Mouse (Mus musculus): ENCODE results near the gene Zc2hc1b. TPM values are rescaled to one million over a fixed set of nuclear protein-coding genes. Genes with fewer than 3 reads are reported as not detected.

The Zc2hc1b gene
- total RNA-seq, 2 experiments from 2014 or later = not detected

DNA sequence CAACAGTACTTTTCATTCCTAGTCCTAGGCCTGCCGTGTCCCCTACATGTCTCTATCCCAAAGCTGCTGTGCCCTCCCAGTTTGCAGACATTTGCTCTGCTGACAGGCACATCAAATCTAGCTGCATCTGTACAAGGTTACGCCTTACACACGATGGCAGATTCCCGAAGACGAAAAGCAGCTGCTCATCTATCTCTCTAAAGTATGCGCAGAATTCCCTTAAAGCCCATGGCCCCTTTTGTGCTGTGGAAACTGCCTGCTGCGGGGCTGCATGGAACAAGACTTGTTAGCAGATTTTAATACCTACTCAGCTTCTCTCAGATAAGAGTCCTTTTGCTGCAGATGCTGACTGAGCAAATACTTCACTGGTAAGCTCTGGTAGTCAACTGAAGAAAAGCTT, 2.4 kb upstream of the Zc2hc1b start:
- intact Hi-C loops (cut with DNase I) = no loop called here
- DNase-seq = no peak

DNA sequence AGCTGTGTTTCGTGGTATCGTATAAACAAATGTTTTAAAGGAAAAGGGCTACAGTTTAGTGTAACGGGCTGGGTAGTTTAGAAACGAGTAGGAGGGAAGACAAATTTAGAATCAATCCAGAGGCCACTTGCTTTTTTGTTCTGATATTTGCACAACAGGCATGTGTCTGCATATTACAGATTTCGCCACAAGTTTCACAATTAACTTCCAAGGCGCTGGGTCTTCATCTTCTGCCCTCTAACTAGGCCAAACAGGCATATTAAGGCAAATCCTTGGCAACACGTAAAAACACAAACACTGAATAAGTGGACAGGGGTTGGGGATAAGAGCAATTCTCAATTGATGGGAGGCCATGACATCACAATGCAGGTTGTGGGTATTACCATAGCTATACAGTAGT, 2.0 kb downstream of the Zc2hc1b start:
- no peak for DNase-seq
- intact Hi-C loops (cut with DNase I) = no loop called here

DNA sequence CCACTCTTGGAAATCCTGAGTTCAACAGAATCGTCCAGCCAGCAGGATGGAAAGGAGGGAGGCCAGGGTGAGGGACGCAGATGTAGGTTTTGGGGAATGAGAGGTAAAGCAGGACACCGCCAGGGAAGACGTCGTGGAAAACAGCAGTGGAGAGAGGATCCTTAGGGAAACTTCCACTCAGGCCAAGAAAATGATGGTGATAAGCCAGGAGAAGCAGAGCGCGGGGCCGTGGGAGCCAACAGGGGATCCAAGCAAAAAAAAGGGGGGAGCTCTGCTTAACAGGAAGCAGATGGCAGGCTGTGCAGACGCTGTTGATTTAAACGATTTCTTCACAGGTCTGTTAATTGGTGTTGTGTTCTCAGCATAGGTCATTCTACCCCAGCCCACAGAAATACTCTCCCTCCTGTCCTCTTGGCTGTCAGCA, 5.0 kb downstream of the Zc2hc1b start:
- no peak for DNase-seq
- intact Hi-C loops (cut with DNase I) = no loop called here

- intact Hi-C loops (cut with DNase I) = no loop called here
- DNase-seq = no peak
These were observed 6.4 kb downstream of the Zc2hc1b start for GRCm38 (mm10) chr10:13171461-13171860.

DNA sequence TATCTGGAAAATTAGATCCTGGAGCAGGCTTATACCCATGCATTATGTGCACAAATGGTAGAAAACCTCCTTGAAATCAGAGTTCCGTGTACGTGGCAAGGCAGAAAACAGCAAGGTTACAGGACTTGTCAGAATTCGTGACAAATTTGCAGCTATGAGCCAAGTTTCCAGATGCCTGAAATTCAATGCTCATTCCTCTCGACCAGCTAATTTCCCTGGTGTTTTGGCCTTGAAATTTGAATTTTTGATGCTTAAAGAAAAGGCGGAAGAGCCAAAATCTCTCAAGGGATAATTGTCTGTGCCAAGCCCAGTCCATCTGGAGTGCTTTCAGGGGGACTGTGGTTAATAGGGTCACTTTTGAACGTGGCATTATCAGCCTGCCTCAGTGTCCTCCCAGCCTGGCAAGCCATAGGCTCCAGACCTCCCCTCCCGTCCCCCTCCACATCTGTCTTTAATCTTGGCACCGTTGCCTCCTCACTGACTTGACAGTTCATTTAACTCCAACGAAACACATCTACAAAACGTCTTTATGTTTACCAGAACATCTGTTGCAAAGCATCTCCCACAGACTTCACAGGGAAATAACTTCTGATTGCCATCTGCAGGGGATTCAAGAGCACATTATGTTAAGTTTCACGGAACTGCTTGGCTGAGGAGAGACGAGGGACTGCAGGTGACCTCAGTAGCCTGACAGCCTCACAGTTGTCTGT, 6.9 kb downstream of the Zc2hc1b start:
- DNase-seq = no peak
- intact Hi-C loops (cut with DNase I) = no loop called here

GRCm38 (mm10) chr10:13168461-13168860, 9.4 kb downstream of the Zc2hc1b start:
- no peak for DNase-seq
- intact Hi-C loops (cut with DNase I) = no loop called here

DNA sequence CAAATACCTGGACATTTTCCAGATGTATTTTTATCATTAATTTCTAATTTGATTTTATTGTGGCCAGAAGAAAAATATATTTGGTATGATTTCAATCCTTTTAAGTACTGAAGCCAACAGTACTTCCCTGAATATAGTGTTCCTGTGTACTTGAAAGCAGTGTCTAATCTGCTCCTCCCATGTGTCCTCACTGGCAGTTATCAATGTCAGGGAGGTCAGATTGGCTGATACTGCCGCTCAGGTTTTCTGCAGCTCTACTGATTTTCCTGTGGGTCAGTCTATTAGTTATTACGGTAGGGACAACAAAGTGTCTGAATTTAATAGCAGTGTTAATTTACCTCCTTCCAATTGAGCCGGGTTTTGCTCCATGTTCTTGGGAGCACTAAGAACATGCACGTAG, 15.8 kb downstream of the Zc2hc1b start:
- intact Hi-C loops (cut with DNase I) = no loop called here
- no peak for DNase-seq

GRCm38 (mm10) chr10:13160913-13161312, 16.9 kb downstream of the Zc2hc1b start:
- no peak for DNase-seq
- intact Hi-C loops (cut with DNase I) = no loop called here

DNA sequence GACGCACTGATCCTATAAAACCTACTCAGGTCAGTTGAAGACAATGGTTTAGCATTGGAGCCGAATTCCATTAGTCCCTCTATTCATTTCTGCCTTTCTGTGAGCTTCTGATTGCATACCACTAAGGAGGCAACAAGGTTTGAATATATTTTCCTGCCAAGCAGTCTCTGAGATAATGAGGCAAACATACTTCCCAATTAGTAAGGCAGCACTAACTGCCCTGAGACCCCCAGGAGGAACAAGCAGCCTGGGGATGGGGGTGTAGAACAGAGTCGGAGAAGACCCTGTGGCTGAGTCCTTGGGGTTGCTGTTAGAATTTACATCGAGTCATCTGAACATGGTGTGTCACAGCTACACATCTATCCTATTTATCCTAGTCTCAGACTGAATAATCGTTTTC, 22.4 kb downstream of the Zc2hc1b start:
- DNase-seq = no peak
- intact Hi-C loops (cut with DNase I) = no loop called here

GRCm38 (mm10) chr10:13152811-13153364, 24.9 kb downstream of the Zc2hc1b start:
- DNase-seq = no peak
- intact Hi-C loops (cut with DNase I) = no loop called here

DNA sequence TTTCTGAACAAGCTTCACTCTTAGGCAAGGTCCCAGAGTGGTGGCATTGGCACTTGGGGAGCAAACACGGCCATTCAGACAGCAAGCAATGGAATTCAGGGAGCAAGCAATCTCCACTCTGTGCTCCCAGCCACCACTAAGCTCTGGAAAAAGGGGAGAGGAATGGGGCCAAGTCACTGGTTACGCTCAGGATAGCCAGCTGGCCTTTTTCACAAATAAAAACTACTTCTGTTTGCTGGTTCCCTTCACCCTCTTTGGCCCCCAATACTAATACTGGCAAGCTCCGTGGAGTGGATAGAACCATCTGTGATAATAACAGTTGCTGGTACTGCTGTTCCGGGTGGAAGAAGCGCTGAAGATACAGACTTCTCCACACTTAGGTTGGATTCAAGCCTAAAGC, 26.5 kb downstream of the Zc2hc1b start:
- DNase-seq = peak in 1 of 2 experiments; percentile 11
- intact Hi-C loops (cut with DNase I) = no loop called here

- intact Hi-C loops (cut with DNase I) = no loop called here
- DNase-seq = no peak
These were observed 27.4 kb downstream of the Zc2hc1b start for GRCm38 (mm10) chr10:13150435-13150834.

DNA sequence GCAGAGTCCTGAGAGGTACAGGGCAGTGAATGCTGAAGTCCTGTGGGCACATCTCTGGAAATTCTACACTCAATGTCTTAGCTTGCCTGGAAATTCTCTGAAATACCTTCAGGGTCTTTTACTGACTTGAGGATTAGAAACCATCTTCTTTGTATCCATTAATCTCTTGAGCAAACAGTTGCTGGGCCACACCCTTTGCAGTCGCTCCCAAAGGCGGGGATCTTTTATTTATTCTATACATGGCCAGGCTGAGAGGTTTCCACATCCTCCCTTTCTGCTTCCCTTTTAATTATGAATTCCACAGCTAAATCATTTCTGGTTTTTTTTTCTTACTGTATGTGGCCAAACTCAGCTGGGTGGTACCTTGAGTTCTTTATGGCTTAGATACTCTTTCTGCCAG, 37.4 kb downstream of the Zc2hc1b start:
- no peak for DNase-seq
- intact Hi-C loops (cut with DNase I) = no loop called here

GRCm38 (mm10) chr10:13137906-13138305, 39.9 kb downstream of the Zc2hc1b start:
- intact Hi-C loops (cut with DNase I) = no loop called here
- no peak for DNase-seq

GRCm38 (mm10) chr10:13135751-13136150, 42.1 kb downstream of the Zc2hc1b start:
- DNase-seq = no peak
- intact Hi-C loops (cut with DNase I) = no loop called here

- intact Hi-C loops (cut with DNase I) = no loop called here
- DNase-seq = no peak
These were observed 42.5 kb downstream of the Zc2hc1b start for GRCm38 (mm10) chr10:13135276-13135675.

- DNase-seq = no peak
- intact Hi-C loops (cut with DNase I) = no loop called here
These were observed 44.0 kb downstream of the Zc2hc1b start for GRCm38 (mm10) chr10:13133850-13134249.

GRCm38 (mm10) chr10:13127946-13128345, 49.9 kb downstream of the Zc2hc1b start:
- DNase-seq = no peak
- intact Hi-C loops (cut with DNase I) = no loop called here

DNA sequence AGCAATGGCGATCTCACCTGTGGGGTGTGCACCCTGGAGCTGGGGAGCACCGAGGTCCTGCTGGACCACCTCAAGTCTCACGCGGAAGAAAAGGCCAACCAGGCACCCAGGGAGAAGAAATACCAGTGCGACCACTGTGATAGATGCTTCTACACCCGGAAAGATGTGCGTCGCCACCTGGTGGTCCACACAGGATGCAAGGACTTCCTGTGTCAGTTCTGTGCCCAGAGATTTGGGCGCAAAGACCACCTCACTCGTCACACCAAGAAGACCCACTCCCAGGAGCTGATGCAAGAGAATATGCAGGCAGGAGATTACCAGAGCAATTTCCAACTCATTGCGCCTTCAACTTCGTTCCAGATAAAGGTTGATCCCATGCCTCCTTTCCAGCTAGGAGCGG, 50.5 kb downstream of the Zc2hc1b start:
- intact Hi-C loops (cut with DNase I) = no loop called here

GRCm38 (mm10) chr10:13125811-13126210, 52.0 kb downstream of the Zc2hc1b start:
- intact Hi-C loops (cut with DNase I) = no loop called here
- DNase-seq = no peak

More for the DNA sequence above, 50.5 kb downstream of the Zc2hc1b start:
- DNase-seq = no peak

GRCm38 (mm10) chr10:13119300-13119699, 58.5 kb downstream of the Zc2hc1b start:
- intact Hi-C loops (cut with DNase I) = no loop called here

GRCm38 (mm10) chr10:13118770-13119102, 59.1 kb downstream of the Zc2hc1b start:
- no peak for DNase-seq
- intact Hi-C loops (cut with DNase I) = no loop called here

More at GRCm38 (mm10) chr10:13119300-13119699, 58.5 kb downstream of the Zc2hc1b start:
- no peak for DNase-seq
